Mouse (Mus musculus) kidney, adult 11 months (tissue): Measurements from ENCODE around the gene Tbcb.
"Not testable (repeated sequence)": the region's sequence is repeated elsewhere in the genome, so short reads cannot be mapped to it uniquely, and the experiment has no call there.

Experiments
- DNase-seq: peaks from one replicate; pipeline ENCODE4 v3.0.0; 2022

Gene Tbcb

DNA sequence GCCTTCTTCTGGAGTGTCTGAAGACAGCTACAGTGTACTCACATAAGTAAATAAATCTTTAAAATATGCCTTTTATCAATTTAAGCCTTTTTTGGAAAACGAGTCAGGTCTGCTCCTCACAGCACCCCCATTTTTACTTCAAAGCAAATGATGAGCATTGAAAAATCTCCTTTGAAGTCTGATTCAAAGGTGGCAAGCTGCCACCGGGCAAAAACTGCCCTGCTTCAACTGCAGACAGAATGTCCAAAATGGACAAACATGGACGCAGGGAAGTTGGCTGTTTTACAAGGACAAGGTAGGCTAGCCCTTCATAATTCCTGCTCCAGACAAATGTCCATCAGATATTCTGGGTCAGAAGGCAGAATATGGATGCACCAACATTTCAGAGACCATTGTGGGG lies 10.6 kb downstream of the Tbcb start:
- no peak for DNase-seq

DNA sequence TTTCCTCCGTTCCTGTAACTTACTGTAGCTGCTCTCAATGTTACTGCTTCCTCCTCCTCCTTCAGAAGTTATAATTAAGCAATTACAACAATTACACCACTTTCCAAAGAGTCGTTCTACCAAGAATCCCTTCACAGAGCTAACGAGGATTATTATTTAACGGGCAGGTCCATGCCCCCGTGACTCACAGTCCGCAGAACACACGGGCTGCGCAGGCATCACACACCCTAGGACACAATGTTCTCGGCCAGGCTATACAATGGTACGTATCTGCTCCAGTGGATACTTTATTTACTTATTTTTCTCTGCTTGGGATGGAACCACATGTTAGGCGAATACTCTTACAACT lies 12.1 kb downstream of the Tbcb start:
- peak; percentile 49 for DNase-seq

DNA sequence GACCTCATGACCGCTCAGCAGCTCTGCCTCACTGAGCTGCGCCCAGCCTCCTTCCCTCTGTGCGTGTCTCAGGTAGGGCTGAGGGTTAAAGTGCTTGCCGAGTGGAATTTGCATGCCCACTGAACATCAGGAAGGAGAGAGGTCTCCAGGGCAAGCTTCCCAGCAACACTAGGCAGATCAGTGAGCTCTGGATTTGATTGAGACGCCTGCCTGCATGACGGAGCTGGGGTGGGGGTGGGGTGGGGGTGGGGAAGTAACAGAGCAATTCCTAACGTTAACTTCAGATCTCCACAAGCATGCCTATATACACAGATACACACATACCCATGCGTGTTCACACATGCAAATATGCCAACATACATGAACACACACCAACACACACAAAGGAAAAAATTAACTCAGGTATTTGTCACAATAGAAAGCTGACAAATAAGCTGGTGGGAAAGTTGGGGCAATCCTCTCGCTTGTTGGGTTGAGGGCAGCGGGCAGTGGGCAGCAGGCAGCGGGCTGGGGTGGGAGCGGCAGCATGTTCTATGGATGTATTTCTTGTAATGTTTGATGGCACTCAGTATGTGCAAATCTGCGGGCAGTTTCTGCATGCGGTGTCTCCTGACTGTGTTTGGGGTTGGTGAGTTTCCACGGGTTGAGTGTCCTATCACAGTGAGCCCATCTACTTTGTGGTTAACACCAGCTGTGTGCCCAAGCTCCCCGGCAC lies 12.6 kb downstream of the Tbcb start:
- DNase-seq: peak; percentile 79

DNA sequence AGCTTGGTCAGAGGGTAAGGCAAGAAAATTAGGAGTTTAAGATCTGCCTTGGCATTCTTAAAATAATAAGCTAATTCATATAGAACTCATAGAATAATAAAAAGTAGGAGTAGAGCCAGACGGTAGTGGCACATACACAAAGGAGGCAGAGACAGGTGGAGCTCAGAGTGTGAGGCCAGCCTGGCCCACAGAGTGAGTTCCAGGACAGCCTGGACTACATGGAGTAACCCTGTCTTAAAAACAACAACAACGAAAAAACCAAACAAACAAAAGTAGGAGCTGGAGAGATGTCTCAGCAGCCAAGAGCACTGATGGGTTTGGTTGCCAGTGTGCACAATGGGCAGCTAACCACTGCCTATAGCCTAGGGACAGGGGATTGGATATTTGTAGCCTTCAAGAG lies 14.8 kb downstream of the Tbcb start:
- DNase-seq: no peak

DNA sequence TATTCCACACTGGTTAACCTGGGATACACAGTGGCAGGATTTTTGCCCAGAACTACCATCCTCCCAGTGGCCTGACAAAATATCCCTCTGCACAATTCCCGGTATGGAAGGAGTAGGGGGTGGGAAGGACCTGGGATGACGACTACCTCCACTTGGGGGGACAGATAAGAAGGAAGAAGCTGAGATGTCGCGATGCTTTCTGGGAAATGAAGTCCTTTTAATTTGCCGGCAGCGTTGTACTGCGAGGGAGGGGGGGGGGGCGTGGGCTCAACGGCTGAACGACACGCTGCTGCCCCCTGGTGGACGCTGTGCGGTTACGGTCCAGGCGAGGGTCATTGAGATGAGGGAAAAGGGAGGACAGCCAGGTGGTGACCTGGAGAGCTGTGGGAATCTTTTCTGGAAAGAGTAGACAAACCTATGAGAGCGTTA lies 15.3 kb downstream of the Tbcb start:
- peak; percentile 46 for DNase-seq

DNA sequence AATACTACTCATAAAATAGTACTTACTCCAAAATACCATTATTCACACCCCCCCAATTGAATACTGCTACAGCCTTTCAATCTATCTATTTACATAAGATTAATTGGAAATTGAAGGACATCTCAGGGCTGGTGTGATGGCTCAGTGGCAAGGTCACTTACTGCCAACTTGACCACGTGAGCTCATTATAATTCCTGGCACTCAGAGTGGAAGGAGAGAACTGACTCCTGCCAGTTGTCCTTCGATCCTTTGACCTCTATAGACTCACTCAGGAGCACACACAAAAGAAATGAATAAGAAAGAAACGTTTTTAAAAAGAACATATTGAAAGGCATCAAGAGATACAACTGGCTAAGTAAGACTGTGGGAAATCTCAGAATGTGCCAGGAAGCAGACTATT lies 16.2 kb downstream of the Tbcb start:
- DNase-seq: peak; percentile 65

DNA sequence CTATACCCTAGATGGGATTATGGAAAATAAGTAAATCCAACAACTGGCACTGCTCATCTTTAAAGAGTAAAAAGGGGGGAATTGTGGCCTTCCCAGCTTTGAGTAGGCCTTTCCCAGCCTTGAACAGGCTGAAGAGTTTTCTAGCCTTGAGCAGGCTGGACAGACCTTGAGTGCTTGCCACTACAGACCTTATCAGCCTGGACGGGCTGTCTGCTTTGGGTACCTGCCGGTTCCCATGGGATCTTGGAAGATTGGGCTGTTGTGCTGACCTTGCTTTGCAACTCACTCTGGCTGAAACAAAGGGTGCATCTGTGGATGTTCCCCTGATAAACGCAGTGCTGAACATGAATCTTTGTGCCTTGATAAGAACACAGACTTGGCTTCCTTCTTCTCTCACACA lies 18.2 kb downstream of the Tbcb start:
- DNase-seq: no peak

DNA sequence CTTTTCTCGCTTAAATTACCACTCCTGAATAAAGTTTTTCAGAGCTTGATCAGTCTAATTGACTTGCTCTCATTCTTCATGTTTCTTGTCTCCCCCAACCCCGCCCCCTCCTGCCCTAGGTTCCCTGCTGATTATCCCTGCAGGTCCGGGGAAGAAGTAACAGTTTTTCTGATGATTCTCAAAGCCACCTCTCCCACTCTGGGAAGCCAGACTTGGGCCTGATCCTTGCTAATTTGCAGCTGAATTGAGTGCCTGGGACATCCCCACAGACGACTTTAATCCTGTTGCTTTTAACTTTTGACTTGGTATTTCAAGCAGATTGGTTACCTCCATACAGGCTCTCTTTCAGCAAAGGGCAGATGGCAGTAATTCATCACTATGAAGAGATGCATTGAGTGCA lies 21.0 kb downstream of the Tbcb start:
- no peak for DNase-seq

DNA sequence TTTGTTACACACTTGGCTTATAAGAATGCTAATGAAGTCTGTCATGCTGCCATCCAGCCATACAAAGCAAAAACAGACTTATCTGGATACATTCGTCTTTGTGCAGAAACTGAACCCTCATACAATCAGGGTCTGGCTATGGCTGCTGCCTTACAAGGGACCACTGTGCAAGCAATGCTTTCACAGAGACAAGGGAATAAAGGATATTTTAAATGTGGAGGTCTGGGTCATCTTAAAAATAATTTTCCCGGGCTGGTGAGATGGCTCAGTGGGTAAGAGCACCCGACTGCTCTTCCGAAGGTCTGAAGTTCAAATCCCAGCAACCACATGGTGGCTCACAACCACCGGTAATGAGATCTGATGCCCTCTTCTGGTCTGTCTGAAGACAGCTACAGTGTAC lies 25.7 kb downstream of the Tbcb start:
- not testable (repeated sequence) for DNase-seq

DNA sequence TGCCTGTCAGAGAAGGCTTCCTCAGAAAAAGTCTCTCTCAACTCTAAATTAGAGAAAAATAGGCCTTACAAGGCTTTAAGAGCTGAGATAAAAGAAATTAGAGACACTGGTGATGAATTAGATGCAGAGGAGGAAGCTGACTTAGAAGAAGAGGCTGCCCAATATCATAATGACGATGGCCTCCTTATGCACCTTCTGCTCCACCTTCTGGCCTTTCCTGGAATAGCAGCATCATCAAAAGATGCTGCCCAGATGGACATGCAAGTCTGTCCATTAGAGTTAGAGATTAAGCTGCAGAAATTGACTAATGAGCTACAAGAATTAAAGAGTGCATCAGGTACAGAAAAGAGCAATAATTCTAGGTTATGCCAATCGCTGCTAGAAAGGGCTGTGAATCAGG lies 26.7 kb downstream of the Tbcb start:
- DNase-seq: no peak

DNA sequence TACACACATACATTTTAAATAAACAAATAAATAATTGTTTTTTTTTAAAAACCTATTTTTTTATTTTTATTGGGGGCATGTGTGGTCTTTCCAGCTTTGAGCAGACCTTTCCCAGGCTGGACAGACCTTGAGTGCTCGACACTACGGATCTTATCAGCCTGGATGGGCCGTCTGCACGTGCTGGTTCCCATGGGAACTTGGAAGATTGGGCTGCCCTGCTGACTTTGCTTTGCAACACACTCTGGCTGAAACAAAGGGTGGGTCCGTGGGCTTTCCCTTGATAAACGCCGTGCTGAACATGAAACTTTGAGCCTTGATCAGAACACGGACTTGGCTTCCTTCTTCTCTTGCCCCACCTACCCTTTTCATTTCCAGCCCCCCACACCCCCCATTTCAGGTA lies 27.7 kb downstream of the Tbcb start:
- DNase-seq: no peak

DNA sequence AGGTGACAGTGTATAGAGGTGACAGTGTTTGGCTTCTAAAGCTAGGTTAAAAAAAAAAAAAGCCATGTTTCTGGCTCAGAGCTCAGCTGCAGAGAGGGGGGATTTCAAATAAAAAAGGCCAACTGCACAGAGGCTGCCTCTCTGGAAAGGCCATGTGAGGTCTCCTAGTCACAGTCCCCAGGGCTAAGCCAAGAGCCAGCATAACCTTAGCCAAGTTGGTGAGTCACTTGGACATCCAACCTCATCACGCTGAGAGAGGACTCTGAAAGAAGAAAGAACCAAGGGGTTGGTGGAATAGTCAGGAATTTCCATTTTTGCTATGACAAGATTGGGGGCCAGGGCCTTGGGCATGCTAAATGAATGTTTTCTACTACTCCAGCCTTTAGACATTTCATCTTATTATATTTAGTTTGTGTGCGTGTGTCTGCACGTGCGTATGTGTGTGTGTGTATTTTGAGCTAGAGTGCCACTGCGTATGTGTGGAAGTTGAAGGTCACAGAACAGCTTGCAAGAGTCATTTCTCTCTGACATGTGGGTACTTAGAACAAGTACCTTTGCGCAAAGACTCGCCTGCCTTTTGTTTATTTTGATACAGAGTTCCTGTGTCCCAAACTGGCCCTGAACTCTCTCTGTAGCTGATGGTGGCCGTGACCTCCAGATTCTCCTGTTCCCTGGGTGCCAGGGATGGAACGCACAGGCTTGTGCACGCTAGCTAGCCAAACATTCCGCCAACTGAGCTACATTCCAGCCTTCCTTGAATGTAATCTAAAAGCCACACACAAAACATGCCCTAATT lies 29.0 kb downstream of the Tbcb start:
- DNase-seq: no peak

DNA sequence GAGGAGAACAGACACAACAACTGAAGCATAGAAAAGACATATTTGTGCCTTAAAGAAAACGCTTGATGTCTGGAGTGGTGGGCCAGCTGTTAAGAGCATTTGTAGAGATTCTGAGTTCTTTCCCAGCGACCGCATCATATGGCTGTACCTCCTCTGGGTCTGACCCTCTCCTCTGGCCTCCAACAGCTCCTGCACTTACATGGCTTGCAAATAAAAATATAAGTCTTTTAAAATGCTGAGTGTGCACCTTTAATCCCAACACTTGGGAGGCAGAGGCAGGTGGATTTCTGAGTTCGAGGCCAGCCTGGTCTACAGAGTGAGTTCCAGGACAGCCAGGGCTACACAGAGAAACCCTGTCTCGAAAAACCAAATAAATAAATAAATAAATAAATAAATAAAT lies 31.4 kb downstream of the Tbcb start:
- DNase-seq: not testable (repeated sequence)

DNA sequence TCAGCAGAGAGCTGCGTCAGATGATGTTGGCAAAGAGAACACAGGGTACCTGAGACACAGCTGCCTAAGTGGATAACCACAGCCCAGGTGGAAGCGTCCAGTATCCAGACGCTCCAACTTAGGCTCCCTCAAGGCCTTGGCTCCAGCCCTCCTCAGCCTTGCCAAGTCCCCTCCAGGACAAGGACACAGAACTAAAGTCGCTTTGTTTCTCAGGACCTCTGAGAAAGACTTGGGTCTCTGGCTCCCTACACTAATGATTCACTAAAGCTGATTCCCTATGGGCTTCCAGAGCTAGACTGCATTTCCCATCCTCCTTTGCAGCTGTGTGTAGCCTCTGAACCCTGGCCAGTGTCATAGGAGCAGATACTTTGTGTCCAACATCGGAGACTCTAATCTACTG lies 31.9 kb downstream of the Tbcb start:
- no peak for DNase-seq

DNA sequence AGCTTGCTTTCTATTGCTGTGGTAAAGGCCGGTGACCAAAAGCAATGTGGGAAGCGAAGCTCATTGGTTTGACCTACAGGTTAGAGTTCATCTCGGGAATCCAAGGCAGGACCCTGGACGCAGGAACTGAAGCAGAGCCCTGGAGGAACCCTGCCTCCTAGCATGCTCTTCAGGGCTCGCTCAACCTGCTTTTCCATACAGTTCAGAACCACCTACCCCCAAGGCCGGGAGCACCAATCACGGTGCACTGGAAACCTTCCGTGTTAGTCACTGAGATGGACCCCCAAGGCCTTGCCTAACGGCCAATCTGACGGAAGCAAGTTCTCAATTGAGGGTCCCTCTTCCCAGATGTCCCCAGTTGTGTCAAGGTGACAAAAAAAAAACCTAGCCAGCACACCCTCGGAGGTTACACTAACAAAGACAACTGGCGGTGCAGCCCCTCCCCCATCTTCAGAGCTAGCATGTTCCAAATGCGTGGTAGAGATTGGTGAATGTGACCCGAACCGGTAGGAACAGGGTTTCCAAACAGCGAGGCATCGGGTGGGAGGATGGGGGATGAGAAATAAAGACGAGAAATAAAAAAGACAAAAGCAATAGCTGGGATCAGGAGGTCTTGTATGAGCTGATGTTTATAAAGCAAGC lies 32.5 kb downstream of the Tbcb start:
- no peak for DNase-seq

DNA sequence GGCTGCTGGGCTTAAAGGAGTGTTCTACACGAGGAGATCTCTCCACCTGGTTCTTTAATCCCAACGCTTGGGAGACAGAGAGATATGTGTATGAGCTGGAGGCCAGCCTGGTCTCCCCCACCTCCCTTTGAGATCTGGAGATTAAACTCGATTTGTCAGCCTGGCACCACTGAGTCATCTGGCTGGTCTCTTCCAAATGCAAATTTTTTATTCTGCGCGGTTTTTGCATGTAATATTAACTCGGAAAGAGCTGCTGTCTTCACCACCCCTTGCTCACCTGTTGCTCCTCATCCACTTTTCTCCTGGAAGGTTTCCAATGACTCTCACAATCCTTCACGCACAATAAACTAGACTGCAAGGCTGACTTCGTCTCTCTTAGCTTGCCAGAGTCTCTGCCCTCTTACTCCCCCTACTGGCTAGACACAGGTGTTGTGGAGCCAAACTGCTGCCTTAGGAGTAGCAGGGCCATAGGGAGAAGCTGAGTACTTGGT lies 33.5 kb downstream of the Tbcb start, which contains the start of gene Capns1:
TSS of gene Capns1 (minus strand) at position 331 of the 491 bp plus-strand sequence.
- DNase-seq: peak; percentile 47

DNA sequence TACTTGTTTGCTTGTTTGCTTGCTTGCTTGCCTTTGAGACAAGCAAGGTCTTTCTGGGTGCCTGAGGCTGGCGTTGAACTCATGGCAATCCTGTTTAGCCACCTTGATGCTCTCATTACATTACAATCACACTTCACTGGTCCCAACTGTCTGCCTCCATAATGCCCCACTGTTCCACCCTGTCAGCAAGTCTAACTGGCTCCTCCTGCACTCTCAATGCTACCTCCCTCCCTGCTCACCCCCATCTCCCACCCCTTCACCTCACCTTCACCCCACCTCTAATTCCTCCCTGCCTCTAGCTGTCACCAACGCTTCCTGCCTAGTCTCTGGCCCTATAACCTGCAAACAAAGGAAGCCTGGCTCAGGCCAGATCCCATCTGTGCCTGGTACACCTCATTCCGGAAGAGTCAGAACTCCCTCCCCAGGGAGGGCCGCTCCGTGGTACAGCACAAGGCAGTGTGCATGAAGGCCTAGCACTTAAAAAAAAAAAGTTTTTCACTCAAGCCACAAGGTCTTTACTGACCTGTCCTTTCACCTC lies 34.4 kb downstream of the Tbcb start:
- no peak for DNase-seq

DNA sequence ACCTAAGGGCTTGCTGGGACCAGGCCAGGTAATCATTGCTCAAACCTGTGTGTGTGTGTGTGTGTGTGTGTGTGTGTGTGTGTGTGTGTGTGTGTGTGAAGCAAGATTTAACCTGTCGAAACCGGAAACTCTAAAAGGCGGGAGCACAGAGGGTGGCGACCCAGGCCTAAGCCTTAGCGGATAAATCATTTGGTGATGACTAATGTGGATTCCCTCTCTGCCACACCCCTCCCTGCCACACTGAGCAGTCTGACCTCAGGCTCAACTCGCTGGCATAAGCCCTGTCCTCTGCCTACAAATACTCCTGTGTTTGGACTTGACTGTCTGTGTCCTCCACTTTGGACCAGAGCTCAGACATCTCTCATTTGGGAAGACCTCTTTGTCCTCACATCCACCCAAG lies 35.9 kb downstream of the Tbcb start:
- no peak for DNase-seq

DNA sequence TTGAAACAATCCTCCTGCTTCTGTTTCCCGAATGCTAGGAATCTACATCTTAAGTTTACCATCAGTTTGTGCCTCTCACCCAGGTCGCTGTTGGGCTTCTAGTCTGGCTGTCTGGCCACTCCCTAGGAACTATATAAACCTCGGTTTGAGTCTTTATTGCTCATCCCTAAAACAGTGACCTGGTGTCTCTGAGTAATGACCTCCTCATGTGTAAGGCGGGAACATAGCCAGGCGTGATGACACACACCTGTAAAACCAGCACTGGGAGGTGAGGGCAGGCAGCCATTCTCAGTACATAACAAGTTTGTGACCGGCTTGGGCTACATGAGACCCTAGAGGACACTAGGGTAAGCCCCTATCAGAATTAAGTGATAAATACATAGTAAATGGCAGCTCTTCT lies 36.6 kb downstream of the Tbcb start:
- no peak for DNase-seq

DNA sequence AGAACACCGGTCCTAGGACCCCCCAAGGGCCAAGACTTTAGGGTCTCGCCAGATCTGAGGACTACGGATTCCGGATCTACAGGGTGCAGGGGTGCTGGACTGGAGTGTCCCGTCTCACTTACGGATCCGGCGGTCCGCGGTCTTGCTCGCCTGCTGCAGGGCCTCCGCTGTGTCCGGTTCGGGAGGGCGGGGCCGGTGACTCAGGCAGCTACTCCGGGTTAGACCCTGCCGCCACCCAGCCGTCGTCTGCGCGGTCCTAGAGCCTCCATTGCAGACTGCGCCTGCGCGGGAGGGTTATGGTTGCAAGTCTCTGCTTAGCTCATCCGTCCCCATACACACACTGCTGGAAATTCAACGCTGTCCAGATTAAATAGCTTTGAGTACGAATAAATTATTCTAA lies 37.2 kb downstream of the Tbcb start:
- DNase-seq: peak; percentile 93

DNA sequence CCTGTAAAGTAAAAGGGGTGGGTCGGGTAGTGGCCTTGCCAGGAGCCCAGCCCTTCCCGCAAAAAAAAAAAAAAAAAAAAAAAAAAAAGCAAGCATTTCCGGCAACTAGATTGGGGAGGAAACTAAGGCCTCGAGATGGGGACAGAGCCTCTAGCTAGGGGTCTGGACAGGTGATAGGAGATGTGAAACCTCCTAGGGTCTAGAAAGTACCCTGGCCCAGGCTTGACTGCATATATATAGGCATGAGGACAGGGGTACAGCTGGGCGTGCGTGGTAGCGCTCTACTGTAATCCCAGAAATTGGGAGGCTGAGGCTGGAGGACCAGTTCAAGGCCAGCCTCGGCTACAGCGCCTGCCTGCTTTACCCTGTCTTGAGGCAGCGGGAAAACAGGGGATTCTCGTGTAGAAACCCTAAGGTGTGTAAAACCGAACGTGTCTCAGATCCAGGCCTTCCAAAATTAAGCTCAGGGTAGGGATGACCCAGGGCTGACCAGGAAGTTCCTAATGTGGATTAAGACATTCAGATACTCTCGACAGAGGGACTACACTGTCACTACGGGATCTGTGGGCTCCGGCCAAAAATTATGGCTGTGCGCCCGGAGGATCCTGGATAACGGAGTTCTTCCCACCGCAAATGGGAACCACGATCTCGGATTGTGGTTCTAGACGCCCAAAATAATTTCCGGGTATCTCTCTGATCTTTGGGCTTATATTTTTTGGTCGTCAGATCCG lies 37.8 kb downstream of the Tbcb start:
- DNase-seq: no peak

DNA sequence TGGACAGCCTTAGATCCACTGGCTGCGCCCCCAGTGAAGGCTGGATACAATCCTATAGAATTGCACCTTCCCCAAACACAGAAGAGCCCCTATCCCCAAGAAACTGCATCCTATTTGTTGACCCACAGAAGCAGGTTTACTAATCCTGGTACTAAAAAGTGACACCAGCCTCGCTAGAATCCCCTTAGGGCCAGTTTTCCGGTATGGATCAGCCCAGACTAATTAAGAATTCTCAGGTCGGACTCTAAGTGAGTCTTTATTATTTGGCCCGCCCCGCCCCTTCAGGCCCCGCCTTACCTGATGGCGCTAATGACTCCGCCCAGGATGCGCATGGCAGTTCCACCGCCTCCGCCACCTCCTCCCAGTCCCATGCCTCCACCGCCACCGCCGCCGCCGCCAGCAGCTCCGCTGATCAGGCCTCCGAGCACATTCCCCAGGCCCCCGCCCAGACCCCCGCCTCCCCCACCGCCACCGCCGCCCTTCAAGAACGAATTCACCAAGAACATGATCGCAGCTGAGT lies 38.4 kb downstream of the Tbcb start:
- peak; percentile 84 for DNase-seq

DNA sequence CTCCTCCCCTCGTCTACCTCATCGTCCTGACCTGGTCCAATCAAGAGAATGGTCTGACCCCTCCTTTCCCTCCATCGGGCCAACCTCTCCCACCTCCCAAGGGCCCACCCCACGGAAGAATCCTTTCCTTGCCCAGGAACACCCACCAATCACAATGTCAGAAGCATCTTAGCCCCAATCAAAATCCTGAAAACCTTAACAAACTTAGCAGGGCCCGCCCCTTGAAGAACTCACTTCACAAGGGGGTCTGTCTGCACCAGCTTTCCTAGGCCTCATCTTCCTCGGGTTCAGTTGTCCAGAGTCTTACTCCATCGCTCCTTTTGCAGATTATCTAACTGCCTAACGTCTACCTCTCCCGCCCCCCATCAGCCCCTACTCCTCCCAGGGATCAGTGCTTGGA lies 39.1 kb downstream of the Tbcb start:
- no peak for DNase-seq
